ENCODE assay signal across 8 mouse cellular contexts in genomic region chr2:168019201-168019715, GRCm38 (mm10). TPM values are rescaled to one million over a fixed set of nuclear protein-coding genes. Genes with fewer than 3 reads are reported as not detected.
DNase-seq lines count a peak whose midpoint lies in the region; ATAC-seq lines count a peak whose summit lies in the region.

No protein-coding gene starts in this region.

- no peak overlapping the region for H3K4me2 ChIP-seq in forebrain, embryonic 13.5 days
- H3K4me2 ChIP-seq in forebrain, embryonic 12.5 days: no peak overlapping the region
- no peak overlapping the region for H3K4me2 ChIP-seq in intestine, embryonic 16.5 days (ENCODE audit: low read depth, low read length)
- no peak overlapping the region for H3K4me2 ChIP-seq in midbrain, embryonic 11.5 days

- H3K9ac ChIP-seq in forebrain, embryonic 13.5 days: no peak overlapping the region
- H3K9ac ChIP-seq in forebrain, embryonic 12.5 days: no peak overlapping the region
- H3K9ac ChIP-seq in intestine, embryonic 16.5 days (ENCODE audit: low read depth, low read length): no peak overlapping the region; the same call in 1 of the 2 replicates
- no peak overlapping the region for H3K9ac ChIP-seq in midbrain, embryonic 11.5 days (ENCODE audit: low read length)

- no peaks in the 10 kb centered on the region for H3K4me1 ChIP-seq in forebrain, embryonic 13.5 days
- no peaks in the 10 kb centered on the region for H3K4me1 ChIP-seq in forebrain, embryonic 12.5 days
- peaks cover 42% of the 10 kb centered on the region for H3K4me1 ChIP-seq in intestine, embryonic 16.5 days (ENCODE audit: control insufficient read depth, insufficient read depth, low read length)
- no peaks in the 10 kb centered on the region; the same call in 1 of the 2 replicates for H3K4me1 ChIP-seq in midbrain, embryonic 11.5 days (ENCODE audit: control insufficient read depth, insufficient read depth, low read length)

- peak; percentile 61 to 70 for DNase-seq in right cerebral cortex, postnatal 10 days (ENCODE audit: low spot score in 2 of 2)
- no peak for DNase-seq in right cerebral cortex, adult 18-20 months
- peak; percentile 48 for DNase-seq in lung, postnatal 36 days
- no peak for DNase-seq in spleen, adult 18-20 months
- no peak for DNase-seq in midbrain, embryonic 11.5 days (ENCODE audit: low spot score, missing footprints)

- WGBS in forebrain, embryonic 13.5 days: 77% methylated on average over 9 of the region's 9 CpGs
- 87% methylated on average over 9 of the region's 9 CpGs for WGBS in forebrain, embryonic 12.5 days
- 54% methylated on average over 9 of the region's 9 CpGs for WGBS in intestine, embryonic 16.5 days
- 91% methylated on average over 9 of the region's 9 CpGs for WGBS in midbrain, embryonic 11.5 days

- peak overlapping the region; percentile 44; the same call in 1 of the 2 replicates for H3K27ac ChIP-seq in forebrain, embryonic 13.5 days
- H3K27ac ChIP-seq in forebrain, embryonic 12.5 days: no peak overlapping the region
- H3K27ac ChIP-seq in intestine, embryonic 16.5 days (ENCODE audit: low read length): peak overlapping the region; percentile 77
- H3K27ac ChIP-seq in midbrain, embryonic 11.5 days (ENCODE audit: low read depth, low read length): no peak overlapping the region

- no peak for ATAC-seq in forebrain, embryonic 13.5 days
- no peak for ATAC-seq in forebrain, embryonic 12.5 days (ENCODE audit: low FRiP score)
- peak; percentile 24; the same call in 1 of the 2 replicates for ATAC-seq in intestine, embryonic 16.5 days
- no peak for ATAC-seq in midbrain, embryonic 11.5 days (ENCODE audit: low FRiP score)

- H3K36me3 ChIP-seq in forebrain, embryonic 13.5 days (ENCODE audit: poor library complexity, severe bottlenecking): no peaks in the 10 kb centered on the region
- H3K36me3 ChIP-seq in forebrain, embryonic 12.5 days (replicated peaks): no peaks in the 10 kb centered on the region
- H3K36me3 ChIP-seq in intestine, embryonic 16.5 days (ENCODE audit: control insufficient read depth, insufficient read depth, low read length): no peaks in the 10 kb centered on the region
- H3K36me3 ChIP-seq in midbrain, embryonic 11.5 days (ENCODE audit: control insufficient read depth, insufficient read depth, low read length): no peaks in the 10 kb centered on the region

- H3K27me3 ChIP-seq in forebrain, embryonic 13.5 days: no peaks in the 10 kb centered on the region
- no peaks in the 10 kb centered on the region for H3K27me3 ChIP-seq in forebrain, embryonic 12.5 days
- no peaks in the 10 kb centered on the region for H3K27me3 ChIP-seq in intestine, embryonic 16.5 days (replicated peaks; ENCODE audit: control insufficient read depth, insufficient read depth, low read length)
- H3K27me3 ChIP-seq in midbrain, embryonic 11.5 days (ENCODE audit: control insufficient read depth, insufficient read depth, low read length): no peaks in the 10 kb centered on the region

- no peak overlapping the region for H3K4me3 ChIP-seq in forebrain, embryonic 13.5 days
- H3K4me3 ChIP-seq in forebrain, embryonic 12.5 days (replicated peaks): no peak overlapping the region
- no peak overlapping the region for H3K4me3 ChIP-seq in intestine, embryonic 16.5 days (ENCODE audit: low read length)
- no peak overlapping the region for H3K4me3 ChIP-seq in midbrain, embryonic 11.5 days (ENCODE audit: low read depth, low read length)

- no peaks in the 10 kb centered on the region for H3K9me3 ChIP-seq in forebrain, embryonic 13.5 days (replicated peaks)
- H3K9me3 ChIP-seq in forebrain, embryonic 12.5 days: no peaks in the 10 kb centered on the region
- H3K9me3 ChIP-seq in intestine, embryonic 16.5 days (ENCODE audit: control insufficient read depth, low read length): no peaks in the 10 kb centered on the region
- no peaks in the 10 kb centered on the region for H3K9me3 ChIP-seq in midbrain, embryonic 11.5 days (ENCODE audit: control insufficient read depth, low read length)

RNA-seq across cellular contexts. Expression of gene Ripor3, which starts 8.8 kb away (rescaled TPM):
- polyA plus RNA-seq in forebrain, embryonic 13.5 days (2015; fragmentation: Nextera tagmentation; extraction: Ambion mirVana): 0.19 TPM in 2 replicates
- 0.24 and 0.82 TPM in 2 replicates for polyA plus RNA-seq in forebrain, embryonic 12.5 days (2016; fragmentation: Nextera tagmentation; extraction: Ambion mirVana)
- polyA plus RNA-seq in intestine, embryonic 16.5 days (2015; fragmentation: Nextera tagmentation; extraction: Ambion mirVana): 2.7 and 3.1 TPM in 2 replicates
- polyA plus RNA-seq in midbrain, embryonic 11.5 days (2014; fragmentation: Nextera tagmentation; extraction: Ambion mirVana): 0.57 and 0.75 TPM in 2 replicates

Comparison
In these comparisons a context has a peak if more than half of its experiments do, and no peak if none do; other contexts are left out.
1. H3K27ac ChIP-seq: peak in forebrain, embryonic 13.5 days (single experiment) and intestine, embryonic 16.5 days (single experiment); none in forebrain, embryonic 12.5 days (single experiment) and midbrain, embryonic 11.5 days (single experiment).
2. DNase-seq: peak in right cerebral cortex, postnatal 10 days (2 of 2) and lung, postnatal 36 days (single experiment); none in right cerebral cortex, adult 18-20 months (single experiment), spleen, adult 18-20 months (0 of 2) and midbrain, embryonic 11.5 days (single experiment).